In genomic region chr9:40877881-40878235, GRCm38 (mm10) we compare ENCODE assay signal across 9 mouse cellular contexts. TPM values are rescaled to one million over a fixed set of nuclear protein-coding genes. Genes with fewer than 3 reads are reported as not detected.
DNase-seq lines count a peak whose midpoint lies in the region; ATAC-seq lines count a peak whose summit lies in the region.
"Had no signal": no experiment of that assay in that cellular context is flagged by ENCODE, and none has a peak within 500 bp of the region (broad histone marks: within the 10 kb centered on the region; RNA-seq: fewer than 3 reads in every experiment).

No protein-coding gene starts in this region.

- H3K9ac ChIP-seq in liver, embryonic 11.5 days (ENCODE audit: low read depth, low read length), result no peak overlapping the region
- H3K9ac ChIP-seq in embryonic facial prominence, embryonic 14.5 days (ENCODE audit: low read depth, low read length), result no peak overlapping the region
- H3K9ac ChIP-seq in limb, embryonic 12.5 days (replicated peaks), result no peak overlapping the region
- H3K9ac ChIP-seq in stomach, embryonic 14.5 days (replicated peaks; ENCODE audit: low read depth, low read length), result no peak overlapping the region

- H3K9me3 ChIP-seq in liver, embryonic 11.5 days (ENCODE audit: control insufficient read depth, low read length), result no peaks in the 10 kb centered on the region
- H3K9me3 ChIP-seq in embryonic facial prominence, embryonic 14.5 days (ENCODE audit: control insufficient read depth, low read length), result no peaks in the 10 kb centered on the region
- H3K9me3 ChIP-seq in limb, embryonic 12.5 days, result no peaks in the 10 kb centered on the region
- H3K9me3 ChIP-seq in stomach, embryonic 14.5 days (ENCODE audit: control insufficient read depth, low read depth, low read length), result no peaks in the 10 kb centered on the region

- H3K27ac ChIP-seq in liver, embryonic 11.5 days (ENCODE audit: low read depth, low read length), result no peak overlapping the region
- H3K27ac ChIP-seq in embryonic facial prominence, embryonic 14.5 days (replicated peaks; ENCODE audit: low read depth, low read length), result no peak overlapping the region
- no peak overlapping the region for H3K27ac ChIP-seq in limb, embryonic 12.5 days
- H3K27ac ChIP-seq in stomach, embryonic 14.5 days (ENCODE audit: low read length), result no peak overlapping the region

- ATAC-seq in liver, embryonic 11.5 days (replicated peaks; ENCODE audit: low FRiP score), result no peak
- ATAC-seq in embryonic facial prominence, embryonic 14.5 days (ENCODE audit: low read depth), result no peak
- ATAC-seq in limb, embryonic 12.5 days (ENCODE audit: insufficient number of reproducible peaks, insufficient read depth, low FRiP score, low TSS enrichment, low read depth), result no peak
- no peak for ATAC-seq in stomach, embryonic 14.5 days (ENCODE audit: insufficient number of reproducible peaks, insufficient read depth, low FRiP score, low read depth)
- no peak for ATAC-seq in frontal cortex, adult (ENCODE audit: low TSS enrichment)

- H3K27me3 ChIP-seq in liver, embryonic 11.5 days (replicated peaks; ENCODE audit: control insufficient read depth, insufficient read depth, low read length), result peaks cover 92% of the 10 kb centered on the region
- H3K27me3 ChIP-seq in embryonic facial prominence, embryonic 14.5 days (replicated peaks; ENCODE audit: control insufficient read depth, insufficient read depth, low read length), result peaks cover 98% of the 10 kb centered on the region
- H3K27me3 ChIP-seq in limb, embryonic 12.5 days, result peaks cover 92% of the 10 kb centered on the region
- H3K27me3 ChIP-seq in stomach, embryonic 14.5 days (ENCODE audit: control insufficient read depth, insufficient read depth, low read length), result peaks cover 64% of the 10 kb centered on the region

- DNase-seq in liver, embryonic 11.5 days (ENCODE audit: low spot score), result no peak
- no peak for DNase-seq in liver
- no peak for DNase-seq in embryonic facial prominence, embryonic 14.5 days (ENCODE audit: low spot score)
- no peak for DNase-seq in layer of hippocampus, adult 11-12 months (ENCODE audit: low spot score)
- no peak for DNase-seq in thymus, postnatal 10 days (ENCODE audit: low spot score in 2 of 2)

- WGBS in liver, embryonic 11.5 days, result 1% methylated on average over 29 of the region's 29 CpGs
- 0% methylated on average over 18 of the region's 29 CpGs for WGBS in embryonic facial prominence, embryonic 14.5 days
- WGBS in limb, embryonic 12.5 days, result under 1% methylated on average over 29 of the region's 29 CpGs
- WGBS in stomach, embryonic 14.5 days, result 0% methylated on average over 29 of the region's 29 CpGs

- peak overlapping the region; percentile 25 for H3K4me3 ChIP-seq in liver, embryonic 11.5 days (ENCODE audit: low read depth, low read length)
- peak overlapping the region; percentile 31 for H3K4me3 ChIP-seq in embryonic facial prominence, embryonic 14.5 days (ENCODE audit: low read depth, low read length)
- peak overlapping the region; percentile 27 for H3K4me3 ChIP-seq in limb, embryonic 12.5 days (replicated peaks)
- peak overlapping the region; percentile 15 for H3K4me3 ChIP-seq in stomach, embryonic 14.5 days (ENCODE audit: low read depth, low read length)

- 0 out of 2 replicates have a peak, but pooled peaks cover 3% of the 10 kb centered on the region for H3K4me1 ChIP-seq in liver, embryonic 11.5 days (replicated peaks; ENCODE audit: control insufficient read depth, insufficient read depth, low read length)
- no peaks in the 10 kb centered on the region for H3K4me1 ChIP-seq in embryonic facial prominence, embryonic 14.5 days (ENCODE audit: control insufficient read depth, insufficient read depth, low read length)
- peaks cover 14% of the 10 kb centered on the region for H3K4me1 ChIP-seq in limb, embryonic 12.5 days (replicated peaks)
- no peaks in the 10 kb centered on the region for H3K4me1 ChIP-seq in stomach, embryonic 14.5 days (ENCODE audit: control insufficient read depth, insufficient read depth, low read length)

- peak overlapping the region; percentile 30; the same call in 1 of the 2 replicates for H3K4me2 ChIP-seq in liver, embryonic 11.5 days
- peak overlapping the region; percentile 42 for H3K4me2 ChIP-seq in embryonic facial prominence, embryonic 14.5 days (ENCODE audit: low read depth, low read length)
- H3K4me2 ChIP-seq in limb, embryonic 12.5 days, result peak overlapping the region; percentile 45
- peak overlapping the region; percentile 24; the same call in 1 of the 2 replicates for H3K4me2 ChIP-seq in stomach, embryonic 14.5 days (replicated peaks; ENCODE audit: low read depth, low read length)

- no peaks in the 10 kb centered on the region for H3K36me3 ChIP-seq in liver, embryonic 11.5 days (ENCODE audit: control insufficient read depth, insufficient read depth, low read length)
- no peaks in the 10 kb centered on the region for H3K36me3 ChIP-seq in embryonic facial prominence, embryonic 14.5 days (ENCODE audit: control insufficient read depth, insufficient read depth, low read length)
- no peaks in the 10 kb centered on the region for H3K36me3 ChIP-seq in limb, embryonic 12.5 days
- no peaks in the 10 kb centered on the region for H3K36me3 ChIP-seq in stomach, embryonic 14.5 days (ENCODE audit: control insufficient read depth, insufficient read depth, low read length)

RNA-seq across cellular contexts. Expression of gene Bsx, which starts 3.9 kb away (rescaled TPM):
- polyA plus RNA-seq in liver, embryonic 11.5 days (2014; fragmentation: Nextera tagmentation; extraction: Ambion mirVana), result not detected in 2 replicates
- not detected in 2 replicates for polyA plus RNA-seq in embryonic facial prominence, embryonic 14.5 days (2014; fragmentation: Nextera tagmentation; extraction: Ambion mirVana)
- polyA plus RNA-seq in limb, embryonic 12.5 days (2016; fragmentation: Nextera tagmentation; extraction: Ambion mirVana), result not detected in 2 replicates
- polyA plus RNA-seq in stomach, embryonic 14.5 days (2014; fragmentation: Nextera tagmentation; extraction: Ambion mirVana), result 0.07 TPM in 1 of 2 replicates, not detected in the other
- polyA plus RNA-seq: spleen, adult 2 months had no signal
